Mouse (Mus musculus) right cerebral cortex, adult 2 months (tissue): ENCODE data around the gene Hspa1b.
A peak's percentile ranks its signal among the peaks of the same experiment; 100 is the strongest.

ENCODE experiments used
- DNase-seq, 2 experiments: peaks; one replicate each; pipeline ENCODE4 v3.0.0; 2021 to 2022; ENCODE audit warnings: low spot score in 2 of 2

Hspa1b gene

DNA sequence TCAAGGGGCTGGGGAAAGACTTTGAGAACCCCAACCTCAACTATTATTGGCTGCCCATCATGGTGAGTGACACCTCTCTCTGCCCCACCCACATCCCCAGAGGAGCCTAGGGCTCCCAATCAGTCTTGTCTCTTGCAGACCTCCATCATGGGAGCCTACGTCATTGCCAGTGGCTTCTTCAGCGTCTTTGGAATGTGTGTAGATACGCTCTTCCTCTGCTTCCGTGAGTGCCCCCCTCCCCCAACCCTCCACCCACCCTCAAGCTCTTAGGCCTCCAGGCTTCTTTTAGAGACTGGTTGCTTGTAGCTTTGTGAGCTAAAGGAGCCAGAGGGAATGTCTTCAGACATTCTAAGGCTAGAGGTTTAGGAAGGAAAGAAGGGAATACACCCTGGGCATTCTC is 30.2 kb downstream of the Hspa1b start:
- no peak for DNase-seq

DNA sequence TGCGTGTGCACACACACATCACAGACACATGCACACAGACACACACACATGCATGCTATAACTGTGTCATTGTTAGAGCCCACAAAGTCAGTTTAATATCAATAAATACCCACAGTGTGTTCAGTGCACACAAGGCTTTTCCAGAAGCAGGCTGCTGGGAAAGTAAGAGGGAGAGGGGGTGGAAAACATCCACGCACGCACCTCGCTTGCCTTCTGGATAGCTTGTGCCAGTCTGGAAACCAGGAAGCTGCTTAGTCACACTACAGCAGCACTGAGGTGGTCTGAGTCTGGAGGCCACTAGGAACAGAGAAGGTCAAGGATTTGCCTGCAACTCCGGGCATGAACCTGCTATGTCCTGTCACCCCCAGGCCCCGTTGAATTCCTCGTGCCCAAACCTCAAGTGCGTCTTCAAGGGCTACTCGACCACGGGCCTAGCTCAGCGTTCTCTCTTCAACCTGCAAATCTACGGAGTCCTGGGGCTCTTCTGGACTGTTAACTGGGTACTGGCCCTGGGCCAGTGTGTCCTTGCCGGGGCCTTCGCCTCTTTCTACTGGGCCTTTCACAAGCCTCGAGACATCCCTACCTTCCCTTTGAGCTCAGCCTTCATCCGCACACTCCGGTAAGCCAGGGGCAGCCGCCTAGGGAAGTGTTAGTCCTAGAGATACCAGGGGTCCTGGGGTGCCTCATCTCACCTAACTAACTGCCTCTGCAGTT is 31.6 kb downstream of the Hspa1b start:
- DNase-seq = peak; percentile 53 to 57

DNA sequence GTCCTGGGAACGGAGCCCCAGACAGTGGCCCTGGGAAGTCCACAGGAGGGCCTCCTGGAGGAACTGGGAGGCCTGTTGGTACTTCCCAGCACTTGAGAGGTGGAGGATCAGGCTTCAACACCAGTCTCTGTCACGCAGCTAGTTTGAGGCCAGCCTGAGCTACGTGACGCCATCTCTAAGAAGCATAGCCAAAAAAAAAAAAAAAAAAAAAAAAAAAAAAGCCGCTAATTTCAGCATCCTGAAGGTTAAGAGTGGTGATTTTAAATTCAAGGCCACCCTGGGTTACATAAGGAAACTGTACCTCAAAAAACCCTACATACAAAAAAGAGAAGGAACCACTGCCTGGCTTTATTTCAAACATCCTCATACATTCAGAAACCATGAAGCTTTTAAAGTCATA is 34.8 kb downstream of the Hspa1b start:
- DNase-seq = no peak

DNA sequence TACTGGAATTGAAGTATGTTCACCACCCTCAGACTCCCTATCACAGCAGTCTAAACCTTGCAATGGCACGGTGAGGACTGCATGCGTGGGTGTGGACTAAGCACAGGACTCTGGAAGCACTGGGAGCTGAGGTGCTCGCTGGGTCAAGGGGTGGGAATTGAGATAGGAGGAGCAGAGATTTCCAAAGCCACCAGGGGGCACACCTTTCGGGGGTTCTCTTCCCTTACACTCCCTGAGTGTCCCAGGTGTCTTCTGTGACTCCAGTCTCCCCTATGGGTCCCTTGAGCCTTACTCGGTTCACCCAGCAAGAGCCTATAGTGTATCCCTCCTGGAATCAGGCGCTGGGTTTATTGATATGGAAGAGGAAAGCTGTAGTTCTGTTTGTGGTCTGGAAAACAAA is 36.1 kb downstream of the Hspa1b start:
- DNase-seq = no peak

DNA sequence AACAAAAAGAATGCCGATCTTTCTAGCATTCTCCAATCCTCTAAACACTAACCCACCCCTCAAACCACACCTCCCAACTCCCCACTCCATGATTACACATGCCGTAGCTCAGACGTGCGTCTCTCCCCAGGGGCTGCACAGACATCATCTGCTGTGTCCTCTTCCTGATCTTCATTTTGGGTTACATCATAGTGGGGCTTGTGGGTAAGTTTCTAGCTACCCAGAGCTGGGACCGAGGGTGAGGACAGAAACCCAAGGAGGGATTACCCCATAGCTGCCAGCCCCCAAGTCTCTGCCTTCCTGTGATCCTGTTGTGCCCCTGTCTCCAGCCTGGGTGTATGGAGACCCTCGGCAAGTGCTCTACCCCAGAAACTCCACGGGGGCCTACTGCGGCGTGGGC is 41.9 kb downstream of the Hspa1b start:
- no peak for DNase-seq

DNA sequence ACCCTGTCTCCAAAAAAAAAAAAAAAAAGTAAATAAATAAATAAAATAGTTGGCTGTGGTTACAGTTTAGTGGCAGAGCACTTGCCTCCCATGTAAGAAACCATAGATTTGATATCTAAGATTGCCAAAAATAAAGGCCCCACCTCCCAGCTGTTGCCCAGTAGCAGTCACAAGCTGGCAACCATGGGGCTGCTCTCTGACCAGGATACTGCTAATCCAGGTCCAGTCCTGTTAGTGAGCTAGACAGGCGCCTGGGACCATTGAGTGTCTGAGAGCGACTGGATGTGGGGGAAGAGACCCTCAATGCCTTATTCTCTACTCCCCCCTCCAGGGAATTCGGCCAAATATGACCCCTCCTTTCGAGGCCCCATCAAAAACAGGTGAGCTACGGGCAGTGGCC is 42.7 kb downstream of the Hspa1b start:
- DNase-seq = no peak

DNA sequence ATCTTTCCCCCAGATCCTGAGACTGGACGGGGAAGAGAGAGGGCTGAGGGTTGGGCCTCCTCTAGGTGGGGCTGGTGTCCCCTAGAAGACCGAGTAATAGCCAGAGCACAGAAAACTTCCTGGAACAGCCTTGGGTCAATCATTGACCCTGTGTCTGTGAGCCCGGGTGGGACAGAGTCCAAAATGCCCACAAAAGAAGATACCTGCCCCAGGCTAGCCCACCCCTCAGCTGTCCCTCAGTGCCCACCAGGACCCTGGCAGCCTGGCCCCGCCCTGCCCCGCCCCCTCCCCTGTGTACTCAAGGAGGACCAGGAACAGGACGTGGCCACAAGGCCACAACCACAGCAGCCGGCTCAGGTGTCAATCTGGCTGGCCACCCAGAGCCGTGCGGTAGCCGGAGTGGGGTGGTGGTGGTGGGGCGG is 43.6 kb downstream of the Hspa1b start:
- DNase-seq = no peak

DNA sequence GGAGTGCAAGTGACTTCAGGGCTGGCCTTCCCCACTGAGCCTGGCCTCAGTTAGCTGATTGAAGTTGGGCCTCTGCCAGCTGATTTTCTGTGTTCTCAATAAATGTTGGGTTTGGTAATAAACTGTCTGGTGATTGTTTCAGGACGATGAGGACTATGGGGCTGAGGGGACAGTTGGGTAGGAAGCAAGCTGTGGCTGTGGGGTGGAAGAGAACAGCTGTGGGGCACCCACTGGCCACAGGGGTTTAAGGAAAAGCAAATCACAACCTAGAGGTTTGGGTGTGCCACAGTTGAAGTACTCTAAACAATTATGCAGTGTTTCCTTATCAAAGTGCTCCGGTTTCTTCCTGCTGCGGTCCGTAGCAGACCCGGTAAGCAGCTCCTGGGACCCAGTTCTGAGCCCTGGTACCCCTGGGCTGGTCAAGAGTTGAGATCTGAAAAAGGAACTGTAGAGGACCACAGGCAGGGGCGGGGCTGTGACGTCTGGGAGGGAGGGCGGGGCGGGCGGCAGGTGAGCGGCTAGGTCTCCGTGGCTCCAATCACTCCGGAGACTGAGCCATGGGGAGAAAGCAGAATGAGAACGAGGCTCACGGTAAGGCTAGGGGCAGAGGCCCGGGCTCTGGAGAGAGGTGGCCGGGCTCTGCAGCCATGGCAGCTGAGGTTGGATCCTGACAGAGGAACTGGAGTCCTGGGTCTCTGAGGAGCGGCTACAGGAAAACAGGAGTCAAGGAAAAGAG is 44.9 kb downstream of the Hspa1b start, which contains the start of gene Slc44a4:
Gene Slc44a4, plus strand, starts transcription at position 537 of the 736 bp plus-strand sequence.
- no peak for DNase-seq

DNA sequence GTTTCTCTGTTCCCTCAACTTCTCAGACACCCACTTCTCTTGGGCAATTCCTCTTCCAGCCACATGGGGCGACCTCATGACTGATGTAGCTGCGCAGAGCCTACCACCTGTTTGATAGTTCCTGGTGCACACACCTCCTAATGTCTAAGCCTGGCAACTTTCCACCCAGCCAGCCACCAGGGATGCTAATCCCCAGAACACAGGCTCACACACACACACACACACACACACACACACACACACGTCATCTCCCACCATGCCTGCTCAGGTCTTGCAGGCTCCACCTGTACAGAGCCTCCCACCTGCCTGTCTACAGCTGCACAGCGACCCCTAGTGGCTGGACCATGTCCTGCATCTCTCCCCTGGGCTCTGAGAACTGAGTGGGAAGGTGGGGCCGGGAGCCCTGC is 47.1 kb downstream of the Hspa1b start:
- peak; percentile 56 to 60 for DNase-seq

DNA sequence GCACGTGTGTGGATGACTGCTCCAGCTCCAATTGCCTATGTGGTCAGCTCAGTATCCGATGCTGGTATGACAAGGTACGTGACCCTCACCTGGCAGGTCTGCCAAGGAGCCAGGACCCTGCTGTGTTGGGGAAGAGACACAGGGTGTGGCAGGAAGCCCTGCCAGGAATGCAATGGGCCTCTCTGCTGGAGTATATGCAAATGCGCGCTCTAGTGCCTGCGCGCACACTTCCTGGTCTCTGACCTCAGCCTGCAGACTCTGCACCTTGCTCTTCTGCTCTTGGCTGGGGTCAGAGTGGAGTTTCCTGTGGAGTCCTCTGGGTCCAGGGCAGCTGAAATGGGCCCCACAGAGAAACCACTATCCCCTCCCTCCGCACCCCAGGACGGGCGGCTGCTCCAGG is 48.1 kb downstream of the Hspa1b start:
- DNase-seq = no peak
